Mouse (Mus musculus) CD4-positive, CD25-positive, alpha-beta regulatory T cell, adult 9 weeks (primary cell): ENCODE data around the gene Vmn1r197. TPM values are rescaled to one million over a fixed set of nuclear protein-coding genes. Genes with fewer than 3 reads are reported as not detected.

Experiments
- polyA plus RNA-seq: library from polyadenylated mRNA; unstranded; fragments of 100-300 nt; shearing (Covaris generic); gene quantifications from one replicate; pipeline ENCODE4 v1.2.1, GENCODE M21; 2017

Gene Vmn1r197
- polyA plus RNA-seq: 0.07 TPM

DNA sequence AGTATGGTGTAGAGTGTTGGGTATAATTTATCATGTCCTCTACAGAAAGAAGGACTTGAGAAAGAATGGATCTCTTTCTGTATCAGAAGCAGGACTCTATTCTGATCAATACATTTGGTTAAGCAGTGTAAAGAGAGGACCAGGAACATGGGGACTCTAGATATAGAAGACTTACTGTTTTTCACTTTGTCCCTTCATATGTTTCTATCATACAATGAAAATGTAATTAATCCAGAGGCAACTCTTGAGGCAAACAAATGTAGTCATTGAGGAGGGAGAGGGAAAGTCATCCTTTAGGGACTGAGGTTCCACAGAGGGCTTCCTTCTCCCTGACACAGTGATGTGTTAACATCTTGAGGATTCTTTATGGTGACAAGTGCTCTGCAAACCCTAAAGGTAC lies at the start of gene Vmn1r197:
Vmn1r197 (plus strand) TSS at position 301 of the 400 bp plus-strand sequence.

DNA sequence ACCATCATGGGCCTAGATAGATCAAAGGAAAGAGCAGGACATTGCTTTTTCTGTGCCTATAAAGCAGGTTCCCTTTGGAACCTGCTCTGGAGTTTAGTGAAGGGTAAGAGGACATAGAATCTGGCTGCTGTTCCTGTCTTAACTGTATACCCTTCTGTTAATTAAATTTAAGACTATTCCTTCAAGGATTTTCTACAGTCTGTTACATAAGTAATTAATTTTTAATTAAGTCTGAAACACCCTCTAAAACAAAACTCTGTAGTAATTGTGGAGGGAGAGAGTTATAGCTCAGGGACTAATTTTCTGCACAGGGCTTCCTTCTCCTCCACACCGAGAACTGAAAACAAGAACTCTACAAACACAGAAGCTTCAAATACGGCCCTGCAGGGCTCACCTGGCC lies 34.8 kb upstream of the Vmn1r197 start, which contains the start of gene Vmn1r196:
Vmn1r196 (plus strand) TSS at position 301 of the 400 bp plus-strand sequence.

DNA sequence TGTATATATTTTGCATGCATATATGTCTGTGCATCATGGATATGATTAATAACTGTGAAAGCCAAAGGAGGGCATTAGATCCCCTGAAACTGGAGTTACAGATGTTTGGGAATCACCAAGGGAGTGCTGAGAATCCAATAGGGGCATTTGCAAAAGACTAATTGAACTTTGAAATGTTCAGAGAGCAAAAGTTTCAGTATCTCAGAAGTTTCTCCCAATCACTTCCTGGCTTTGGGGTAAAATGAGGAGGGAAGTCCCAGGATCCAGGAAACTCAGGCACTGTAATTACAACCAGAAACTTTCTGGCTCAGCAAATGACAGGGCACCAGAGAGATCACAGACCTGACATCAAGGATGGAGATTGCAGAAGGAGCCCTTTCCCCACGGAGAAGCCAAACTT lies 25.7 kb downstream of the Vmn1r197 start, which contains the start of gene Vmn1r198:
Vmn1r198 (plus strand) TSS at position 301 of the 400 bp plus-strand sequence.

DNA sequence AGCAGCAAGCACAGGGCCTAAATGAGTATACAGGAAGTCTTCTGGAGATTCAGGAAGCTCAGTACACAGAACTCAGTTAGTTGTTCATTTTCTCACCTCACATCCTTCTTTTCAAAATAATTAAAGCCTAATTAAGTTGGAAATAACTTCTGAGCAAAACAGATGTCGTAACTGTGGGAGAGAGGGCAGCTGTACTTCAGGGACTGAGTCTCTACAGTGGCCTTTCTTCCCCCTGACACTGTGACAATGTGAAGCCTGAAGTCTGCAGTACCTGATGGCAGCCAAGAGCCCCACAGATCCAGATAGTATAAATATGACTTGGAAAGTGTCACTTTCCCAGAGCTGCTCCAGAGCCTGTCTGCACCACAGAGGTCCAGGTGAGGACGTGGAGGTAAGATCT lies 55.1 kb downstream of the Vmn1r197 start, which contains the start of gene Vmn1r199:
Vmn1r199 (plus strand) TSS at position 301 of the 400 bp plus-strand sequence.

Other genes starting within 250 kb of the Vmn1r197 start
- not detected for gene Vmn1r188, start 240.1 kb upstream of the Vmn1r197 start, polyA plus RNA-seq
- not detected for gene Vmn1r189, start 218.8 kb upstream of the Vmn1r197 start, polyA plus RNA-seq
- not detected for gene Vmn1r191, start 140.6 kb upstream of the Vmn1r197 start, polyA plus RNA-seq
- gene Vmn1r192, start 133.4 kb upstream of the Vmn1r197 start, polyA plus RNA-seq: not detected
- gene Vmn1r193, start 101.4 kb upstream of the Vmn1r197 start, polyA plus RNA-seq: not detected
- not detected for gene Vmn1r194, start 80.4 kb upstream of the Vmn1r197 start, polyA plus RNA-seq
- gene Vmn1r195, start 54.1 kb upstream of the Vmn1r197 start, polyA plus RNA-seq: not detected
- gene Vmn1r196, start 34.7 kb upstream of the Vmn1r197 start, polyA plus RNA-seq: not detected
- gene Vmn1r198, start 25.8 kb downstream of the Vmn1r197 start, polyA plus RNA-seq: 0.06 TPM
- not detected for gene Vmn1r199, start 55.2 kb downstream of the Vmn1r197 start, polyA plus RNA-seq
- not detected for gene Vmn1r200, start 65.8 kb downstream of the Vmn1r197 start, polyA plus RNA-seq
- gene Vmn1r201, start 147.3 kb downstream of the Vmn1r197 start, polyA plus RNA-seq: not detected
- 0.05 TPM for gene Vmn1r202, start 180.8 kb downstream of the Vmn1r197 start, polyA plus RNA-seq
- 0.15 TPM for gene Vmn1r203, start 193.5 kb downstream of the Vmn1r197 start, polyA plus RNA-seq
- not detected for gene Vmn1r204, start 228.6 kb downstream of the Vmn1r197 start, polyA plus RNA-seq